Mouse (Mus musculus): ENCODE measurements around the gene Ubxn1. TPM values are rescaled to one million over a fixed set of nuclear protein-coding genes. Genes with fewer than 3 reads are reported as not detected.
"Not testable (repeated sequence)": the region's sequence is repeated elsewhere in the genome, so short reads cannot be mapped to it uniquely, and the experiment has no call there.

Ubxn1 gene
- total and polyA plus RNA-seq, 3 experiments = 102 to 309 (median 203) TPM

- no peak for DNase-seq (ENCODE audit: low spot score)
- no peaks in the 10 kb centered on the region for H3K9me3 ChIP-seq (replicated peaks)
- H3K27me3 ChIP-seq (ENCODE audit: insufficient read depth, low read length) = peaks cover 12% of the 10 kb centered on the region
- no peak overlapping the region for H3K4me3 ChIP-seq (ENCODE audit: low read depth, low read length)
- peaks cover 13% of the 10 kb centered on the region for H3K36me3 ChIP-seq (replicated peaks)
- TF ChIP-seq GATA1 (IDR thresholded peaks at IDR 0.05; ENCODE audit: borderline replicate concordance, low read length) (no peak), GATA2 (IDR thresholded peaks at IDR 0.05; ENCODE audit: borderline replicate concordance, low read depth, low read length) (no peak), CTCF (IDR thresholded peaks at IDR 0.05; ENCODE audit: low read depth, low read length) (no peak)
- H3K4me1 ChIP-seq (ENCODE audit: insufficient read depth, low read depth, low read length) = 0 out of 2 replicates have a peak, but pooled peaks cover 3% of the 10 kb centered on the region
- no peak for ATAC-seq (ENCODE audit: extremely low read depth, insufficient number of reproducible peaks, low FRiP score, poor library complexity, severe bottlenecking)
Observed at GRCm38 (mm10) chr19:8853117-8853516, 18.2 kb upstream of the Ubxn1 start.

GRCm38 (mm10) chr19:8857689-8858088 lies 13.6 kb upstream of the Ubxn1 start:
- Histone ChIP-seq H3K27me3 (ENCODE audit: insufficient read depth, low read length) (peaks cover 3% of the 10 kb centered on the region), H3K4me3 (ENCODE audit: low read depth, low read length) (no peak overlapping the region), H3K36me3 (replicated peaks) (no peaks in the 10 kb centered on the region), H3K4me1 (ENCODE audit: insufficient read depth, low read depth, low read length) (no peaks in the 10 kb centered on the region), H3K9me3 (replicated peaks) (no peaks in the 10 kb centered on the region)
- no peak for ATAC-seq (ENCODE audit: extremely low read depth, insufficient number of reproducible peaks, low FRiP score, poor library complexity, severe bottlenecking)
- no peak for TF ChIP-seq POLR2AphosphoS5 (IDR thresholded peaks at IDR 0.05; ENCODE audit: insufficient replicate concordance, low read depth, low read length)
- TF ChIP-seq CTCF (IDR thresholded peaks at IDR 0.05; ENCODE audit: low read depth, low read length) = peak; percentile 28; the same call in 1 of the 2 replicates
- TF ChIP-seq GATA1 (IDR thresholded peaks at IDR 0.05; ENCODE audit: borderline replicate concordance, low read length) = no peak
- no peak for TF ChIP-seq TAL1 (conservative IDR thresholded peaks at IDR 0.05; ENCODE audit: low read depth, low read length)
- TF ChIP-seq GATA2 (IDR thresholded peaks at IDR 0.05; ENCODE audit: borderline replicate concordance, low read depth, low read length) = no peak
- DNase-seq (ENCODE audit: low spot score) = no peak

- TF ChIP-seq POLR2AphosphoS5 (IDR thresholded peaks at IDR 0.05; ENCODE audit: insufficient replicate concordance, low read depth, low read length) (no peak), GATA2 (IDR thresholded peaks at IDR 0.05; ENCODE audit: borderline replicate concordance, low read depth, low read length) (no peak)
- DNase-seq (ENCODE audit: low spot score) (no peak), ATAC-seq (ENCODE audit: extremely low read depth, insufficient number of reproducible peaks, low FRiP score, poor library complexity, severe bottlenecking) (no peak)
- Histone ChIP-seq H3K9me3 (replicated peaks) (no peaks in the 10 kb centered on the region), H3K4me3 (ENCODE audit: low read depth, low read length) (no peak overlapping the region), H3K4me1 (ENCODE audit: insufficient read depth, low read depth, low read length) (no peaks in the 10 kb centered on the region), H3K27me3 (ENCODE audit: insufficient read depth, low read length) (peaks cover 3% of the 10 kb centered on the region), H3K36me3 (replicated peaks) (no peaks in the 10 kb centered on the region)
Observed at GRCm38 (mm10) chr19:8859018-8859417, 12.3 kb upstream of the Ubxn1 start.

GRCm38 (mm10) chr19:8864265-8864664 lies 7.0 kb upstream of the Ubxn1 start:
- no peaks in the 10 kb centered on the region for H3K27me3 ChIP-seq (ENCODE audit: insufficient read depth, low read length)

GRCm38 (mm10) chr19:8870381-8870780 lies 915 bp upstream of the Ubxn1 start:
- not testable (repeated sequence) for ATAC-seq (ENCODE audit: extremely low read depth, insufficient number of reproducible peaks, low FRiP score, poor library complexity, severe bottlenecking); H3K27me3 ChIP-seq (ENCODE audit: insufficient read depth, low read length); H3K9me3 ChIP-seq (replicated peaks); H3K4me3 ChIP-seq (ENCODE audit: low read depth, low read length); DNase-seq (ENCODE audit: low spot score)
- Histone ChIP-seq H3K4me1 (ENCODE audit: insufficient read depth, low read depth, low read length) (peaks cover 41% of the 10 kb centered on the region), H3K36me3 (replicated peaks) (peaks cover 31% of the 10 kb centered on the region)

More at GRCm38 (mm10) chr19:8864265-8864664, 7.0 kb upstream of the Ubxn1 start:
- Histone ChIP-seq H3K9me3 (replicated peaks) (no peaks in the 10 kb centered on the region), H3K4me1 (ENCODE audit: insufficient read depth, low read depth, low read length) (peaks cover 4% of the 10 kb centered on the region; the same call in 1 of the 2 replicates), H3K4me3 (ENCODE audit: low read depth, low read length) (no peak overlapping the region), H3K36me3 (replicated peaks) (no peaks in the 10 kb centered on the region)
- DNase-seq (ENCODE audit: low spot score) = no peak
- TF ChIP-seq POLR2AphosphoS5 (IDR thresholded peaks at IDR 0.05; ENCODE audit: insufficient replicate concordance, low read depth, low read length) = no peak
- no peak for ATAC-seq (ENCODE audit: extremely low read depth, insufficient number of reproducible peaks, low FRiP score, poor library complexity, severe bottlenecking)

- Histone ChIP-seq H3K4me1 (ENCODE audit: insufficient read depth, low read depth, low read length) (peaks cover 41% of the 10 kb centered on the region), H3K27me3 (ENCODE audit: insufficient read depth, low read length) (no peaks in the 10 kb centered on the region), H3K36me3 (replicated peaks) (peaks cover 35% of the 10 kb centered on the region), H3K4me3 (ENCODE audit: low read depth, low read length) (peak overlapping the region; percentile 99), H3K9me3 (replicated peaks) (no peaks in the 10 kb centered on the region)
- no peak for DNase-seq (ENCODE audit: low spot score)
- ATAC-seq (ENCODE audit: extremely low read depth, insufficient number of reproducible peaks, low FRiP score, poor library complexity, severe bottlenecking) = no peak
- TF ChIP-seq GATA2 (IDR thresholded peaks at IDR 0.05; ENCODE audit: borderline replicate concordance, low read depth, low read length) = no peak
- no peak for TF ChIP-seq CTCF (IDR thresholded peaks at IDR 0.05; ENCODE audit: low read depth, low read length)
- TF ChIP-seq TAL1 (conservative IDR thresholded peaks at IDR 0.05; ENCODE audit: low read depth, low read length) = no peak
- TF ChIP-seq GATA1 (IDR thresholded peaks at IDR 0.05; ENCODE audit: borderline replicate concordance, low read length) = no peak
Observed at GRCm38 (mm10) chr19:8870838-8871237, 458 bp upstream of the Ubxn1 start.

GRCm38 (mm10) chr19:8872266-8872840 lies 1.1 kb downstream of the Ubxn1 start:
- no peaks in the 10 kb centered on the region for H3K27me3 ChIP-seq (ENCODE audit: insufficient read depth, low read length)
- no peak for DNase-seq (ENCODE audit: low spot score)
- peaks cover 50% of the 10 kb centered on the region for H3K36me3 ChIP-seq (replicated peaks)
- H3K4me3 ChIP-seq (ENCODE audit: low read depth, low read length) = peak overlapping the region; percentile 99
- ATAC-seq (ENCODE audit: extremely low read depth, insufficient number of reproducible peaks, low FRiP score, poor library complexity, severe bottlenecking) = no peak
- TF ChIP-seq GATA1 (IDR thresholded peaks at IDR 0.05; ENCODE audit: borderline replicate concordance, low read length) (no peak), GATA2 (IDR thresholded peaks at IDR 0.05; ENCODE audit: borderline replicate concordance, low read depth, low read length) (no peak), POLR2AphosphoS5 (IDR thresholded peaks at IDR 0.05; ENCODE audit: insufficient replicate concordance, low read depth, low read length) (no peak), TAL1 (conservative IDR thresholded peaks at IDR 0.05; ENCODE audit: low read depth, low read length) (no peak), CTCF (IDR thresholded peaks at IDR 0.05; ENCODE audit: low read depth, low read length) (no peak)
- peaks cover 42% of the 10 kb centered on the region for H3K4me1 ChIP-seq (ENCODE audit: insufficient read depth, low read depth, low read length)
- H3K9me3 ChIP-seq (replicated peaks) = no peaks in the 10 kb centered on the region
